Mouse (Mus musculus): ENCODE results near the gene Flvcr2.
"Not testable (repeated sequence)": the region's sequence is repeated elsewhere in the genome, so short reads cannot be mapped to it uniquely, and the experiment has no call there.

The Flvcr2 gene

DNA sequence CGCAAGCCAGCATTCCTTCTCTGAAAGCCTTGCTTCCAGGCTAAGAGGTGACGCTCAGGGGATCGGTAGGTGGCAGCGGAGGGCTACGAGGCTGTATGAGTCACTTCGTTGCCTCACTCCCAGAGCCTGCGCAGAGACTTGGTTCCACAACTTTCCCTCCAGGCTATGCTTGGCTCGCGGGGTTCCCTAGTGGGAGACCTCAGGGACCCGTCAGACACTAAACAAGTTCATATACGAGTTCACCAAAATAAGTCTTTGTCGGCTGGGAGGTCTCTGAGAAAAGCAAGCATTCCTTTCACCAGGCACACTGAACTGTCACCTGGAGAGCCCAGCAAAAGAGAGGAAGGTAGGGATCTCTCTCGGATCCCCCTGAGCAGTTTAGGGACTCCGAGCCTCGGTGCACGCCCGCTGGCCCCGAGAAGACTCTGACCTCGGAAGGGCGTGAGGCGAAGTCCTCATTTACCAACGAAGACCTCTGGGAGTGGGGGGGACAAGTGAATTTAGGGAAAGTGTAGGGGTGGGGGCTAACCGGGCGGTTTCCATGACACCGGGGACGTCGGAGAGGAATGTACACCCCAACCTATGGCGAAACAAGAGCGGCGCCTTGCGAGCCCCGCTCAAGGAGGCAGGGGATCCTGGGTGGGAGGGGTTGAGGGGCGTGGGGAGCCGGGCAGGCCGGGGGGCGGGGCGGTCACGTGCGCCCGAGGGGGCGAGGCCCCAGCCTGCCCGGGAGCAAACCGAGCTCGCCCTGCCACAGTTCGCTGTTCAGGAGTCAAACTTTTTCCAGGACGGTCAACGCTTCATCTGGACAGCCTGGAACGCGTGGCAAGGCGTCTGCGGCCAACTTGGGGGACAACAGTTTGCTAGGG lies at the start of gene Flvcr2:
TSS of gene Flvcr2 (plus strand) at position 713 of the 869 bp plus-strand sequence.
- in situ Hi-C loops (cut with MboI; ENCODE audit: low pct_unique_long_range_greater_than_20kb in 1 of 2, low sequenced_read_pairs in 2 of 2, unreplicated experiment in 1 of 2): loop anchor here (10.0 to 25.0 kb wide), 2 partner anchors 69 to 341 kb away; partner anchors contain the start of genes Ift43 (in 1 of the 2) and Tgfb3 (in 1 of the 2)

DNA sequence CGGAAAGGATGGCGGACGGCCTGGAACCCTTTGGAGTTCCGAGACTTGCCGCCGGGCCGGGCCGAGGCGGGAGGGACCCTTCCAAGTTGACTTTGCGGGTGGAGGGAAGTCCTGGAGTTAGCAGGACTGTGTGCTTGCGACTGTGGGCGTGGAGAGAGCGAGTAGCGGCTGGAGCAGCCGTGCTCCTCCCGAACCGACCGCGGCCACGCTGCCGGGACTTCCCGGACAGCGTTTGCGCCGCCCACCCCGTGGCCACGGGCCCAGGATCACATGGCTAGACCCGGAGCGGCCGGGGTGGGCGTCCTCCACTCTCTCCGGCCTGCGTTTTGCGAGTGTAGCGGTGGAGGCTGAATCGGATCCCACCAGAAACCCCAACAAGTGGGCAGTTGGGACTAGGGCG lies 48.2 kb upstream of the Flvcr2 start:
- in situ Hi-C loops (cut with MboI; ENCODE audit: low pct_unique_long_range_greater_than_20kb in 1 of 2, low sequenced_read_pairs in 2 of 2, unreplicated experiment in 1 of 2): not testable (repeated sequence)

- in situ Hi-C loops (cut with MboI; ENCODE audit: low pct_unique_long_range_greater_than_20kb in 1 of 2, low sequenced_read_pairs in 2 of 2, unreplicated experiment in 1 of 2): loop anchor here in 1 of 2 experiments (25.0 kb wide), 1 partner anchor 387 kb away; the partner anchor contains the start of genes Ift43 and Tgfb3
Measured at GRCm38 (mm10) chr12:85700191-85700841, 46.0 kb upstream of the Flvcr2 start.

- in situ Hi-C loops (cut with MboI; ENCODE audit: low pct_unique_long_range_greater_than_20kb in 1 of 2, low sequenced_read_pairs in 2 of 2, unreplicated experiment in 1 of 2): loop anchor here in 1 of 2 experiments (25.0 kb wide), 1 partner anchor 386 kb away; the partner anchor contains the start of genes Ift43 and Tgfb3
Measured at GRCm38 (mm10) chr12:85700842-85701223, 45.5 kb upstream of the Flvcr2 start.

DNA sequence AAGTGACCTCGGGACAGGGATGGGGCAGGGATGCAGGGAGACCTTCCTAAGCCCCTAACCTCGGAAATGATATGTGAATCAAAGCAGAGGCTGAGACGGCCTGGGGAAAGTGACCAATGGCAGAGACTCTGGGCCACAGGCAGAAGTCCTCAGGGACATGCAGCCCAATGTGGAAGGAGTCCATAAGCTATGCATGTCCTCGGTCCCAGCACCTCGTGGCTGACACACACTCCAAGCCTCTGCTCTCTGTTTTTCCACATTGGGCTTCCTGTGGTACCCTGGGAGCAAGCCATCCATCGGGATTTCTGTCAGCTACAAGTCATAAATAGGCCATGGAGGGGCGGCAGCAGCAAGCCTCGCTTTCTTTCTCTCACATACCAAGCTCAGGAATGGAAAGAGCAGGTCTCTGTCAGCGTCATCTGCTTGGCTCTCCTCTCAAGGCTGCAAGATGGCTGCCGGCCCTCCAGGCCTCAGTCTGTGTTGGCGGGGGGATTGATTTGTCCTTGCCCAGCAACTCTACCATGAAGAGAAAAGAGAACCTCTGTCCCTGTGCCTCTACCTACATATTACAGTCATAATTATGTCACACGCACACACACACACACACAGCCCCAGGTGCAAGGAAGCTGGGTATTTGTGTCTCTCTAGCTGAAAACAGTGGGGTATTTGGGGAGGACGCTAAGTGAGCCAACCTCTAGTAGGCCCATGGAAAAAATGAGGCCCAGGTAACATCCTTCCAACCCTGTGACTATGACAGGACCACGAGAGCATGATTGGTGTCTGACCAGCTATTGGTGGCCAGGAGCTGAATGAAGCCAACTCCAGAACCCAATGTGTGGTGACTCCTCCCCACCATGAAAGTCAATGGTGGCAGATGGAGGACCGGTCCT lies 43.9 kb upstream of the Flvcr2 start:
- in situ Hi-C loops (cut with MboI; ENCODE audit: low pct_unique_long_range_greater_than_20kb in 1 of 2, low sequenced_read_pairs in 2 of 2, unreplicated experiment in 1 of 2): loop anchor here in 1 of 2 experiments (25.0 kb wide), 1 partner anchor 385 kb away; the partner anchor contains the start of genes Ift43 and Tgfb3

DNA sequence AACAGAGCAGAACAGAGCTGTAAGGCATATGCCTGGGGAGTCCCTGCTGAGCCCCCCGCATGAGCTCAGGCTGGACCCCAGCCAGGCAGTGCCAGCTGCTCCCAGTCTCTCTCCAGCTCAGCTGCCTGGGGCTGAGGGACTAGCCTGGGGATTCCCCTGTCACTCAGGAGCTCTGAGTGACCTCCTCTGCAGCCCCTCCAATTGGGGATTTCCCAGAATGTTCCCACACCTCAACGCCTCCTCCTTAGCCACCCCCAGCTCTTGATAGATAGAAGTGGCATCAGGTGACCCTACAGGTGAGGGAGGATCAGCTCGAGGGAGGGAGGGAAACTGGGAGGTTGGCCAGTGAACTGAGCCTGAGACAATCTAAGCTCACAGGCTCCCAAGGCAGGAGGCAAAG lies 42.8 kb upstream of the Flvcr2 start:
- in situ Hi-C loops (cut with MboI; ENCODE audit: low pct_unique_long_range_greater_than_20kb in 1 of 2, low sequenced_read_pairs in 2 of 2, unreplicated experiment in 1 of 2): loop anchor here in 1 of 2 experiments (25.0 kb wide), 1 partner anchor 384 kb away; the partner anchor contains the start of genes Ift43 and Tgfb3

GRCm38 (mm10) chr12:85704566-85704965 lies 41.8 kb upstream of the Flvcr2 start:
- in situ Hi-C loops (cut with MboI; ENCODE audit: low pct_unique_long_range_greater_than_20kb in 1 of 2, low sequenced_read_pairs in 2 of 2, unreplicated experiment in 1 of 2): loop anchor here in 1 of 2 experiments (25.0 kb wide), 1 partner anchor 383 kb away; the partner anchor contains the start of genes Ift43 and Tgfb3

GRCm38 (mm10) chr12:85705002-85705830 lies 41.1 kb upstream of the Flvcr2 start:
- in situ Hi-C loops (cut with MboI; ENCODE audit: low pct_unique_long_range_greater_than_20kb in 1 of 2, low sequenced_read_pairs in 2 of 2, unreplicated experiment in 1 of 2): loop anchor here in 1 of 2 experiments (25.0 kb wide), 1 partner anchor 382 kb away; the partner anchor contains the start of genes Ift43 and Tgfb3

DNA sequence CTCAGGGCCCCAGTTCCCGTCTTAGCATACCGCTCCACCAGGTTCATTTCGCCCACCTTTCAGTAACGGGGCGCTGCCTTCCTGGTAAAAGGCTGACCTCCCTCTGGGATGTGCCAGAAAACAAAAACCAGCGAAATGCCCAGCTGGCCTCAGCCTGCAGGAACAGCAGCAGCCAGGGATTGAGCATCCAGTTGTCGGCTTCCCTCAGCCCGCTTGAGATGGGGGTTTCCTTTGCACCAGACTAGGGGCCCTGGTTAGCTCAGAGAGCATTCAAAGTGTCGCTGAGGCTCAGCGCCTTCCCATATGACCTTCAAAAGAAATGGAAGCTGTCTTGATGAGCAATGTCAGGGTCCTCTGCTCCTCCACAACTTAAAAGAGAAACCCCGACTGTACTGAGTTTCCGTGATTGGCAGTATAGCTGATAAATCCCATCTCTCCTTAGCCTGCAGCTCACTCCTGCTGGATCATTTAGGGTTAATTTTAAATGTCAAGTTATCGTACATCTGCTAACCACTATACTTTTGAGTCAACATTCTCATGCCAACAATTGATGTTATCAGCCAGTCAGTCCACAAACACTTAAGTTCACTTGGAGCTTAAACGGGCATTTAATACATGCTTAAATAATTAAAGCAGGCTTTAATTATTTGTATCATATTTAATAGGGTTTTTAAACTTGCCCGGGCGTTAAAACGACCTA lies 40.4 kb upstream of the Flvcr2 start:
- in situ Hi-C loops (cut with MboI; ENCODE audit: low pct_unique_long_range_greater_than_20kb in 1 of 2, low sequenced_read_pairs in 2 of 2, unreplicated experiment in 1 of 2): loop anchor here in 1 of 2 experiments (25.0 kb wide), 1 partner anchor 381 kb away; the partner anchor contains the start of genes Ift43 and Tgfb3

GRCm38 (mm10) chr12:85706906-85707305 lies 39.4 kb upstream of the Flvcr2 start:
- in situ Hi-C loops (cut with MboI; ENCODE audit: low pct_unique_long_range_greater_than_20kb in 1 of 2, low sequenced_read_pairs in 2 of 2, unreplicated experiment in 1 of 2): loop anchor here in 1 of 2 experiments (25.0 kb wide), 1 partner anchor 380 kb away; the partner anchor contains the start of genes Ift43 and Tgfb3

- in situ Hi-C loops (cut with MboI; ENCODE audit: low pct_unique_long_range_greater_than_20kb in 1 of 2, low sequenced_read_pairs in 2 of 2, unreplicated experiment in 1 of 2): loop anchor here in 1 of 2 experiments (25.0 kb wide), 1 partner anchor 380 kb away; the partner anchor contains the start of genes Ift43 and Tgfb3
Measured at GRCm38 (mm10) chr12:85707391-85707790, 38.9 kb upstream of the Flvcr2 start.

DNA sequence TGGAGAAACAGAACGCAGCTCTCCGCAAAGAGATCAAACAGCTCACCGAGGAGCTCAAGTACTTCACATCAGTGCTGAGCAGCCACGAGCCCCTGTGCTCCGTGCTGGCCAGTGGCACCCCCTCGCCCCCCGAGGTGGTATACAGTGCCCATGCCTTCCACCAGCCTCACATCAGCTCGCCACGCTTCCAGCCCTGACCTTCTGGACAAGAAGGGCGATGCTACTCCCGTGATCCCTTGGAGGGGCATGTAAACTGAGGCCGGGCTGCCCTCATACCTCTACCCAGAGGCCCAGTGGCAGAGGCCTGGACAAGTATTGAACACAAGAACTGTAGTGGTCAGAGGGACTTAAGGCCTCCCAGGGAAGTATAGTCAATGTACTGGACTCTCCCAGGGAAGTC lies 37.8 kb upstream of the Flvcr2 start:
- in situ Hi-C loops (cut with MboI; ENCODE audit: low pct_unique_long_range_greater_than_20kb in 1 of 2, low sequenced_read_pairs in 2 of 2, unreplicated experiment in 1 of 2): loop anchor here in 1 of 2 experiments (25.0 kb wide), 1 partner anchor 379 kb away; the partner anchor contains the start of genes Ift43 and Tgfb3

- in situ Hi-C loops (cut with MboI; ENCODE audit: low pct_unique_long_range_greater_than_20kb in 1 of 2, low sequenced_read_pairs in 2 of 2, unreplicated experiment in 1 of 2): loop anchor here in 1 of 2 experiments (25.0 kb wide), 1 partner anchor 377 kb away; the partner anchor contains the start of genes Ift43 and Tgfb3
Measured at GRCm38 (mm10) chr12:85710695-85711094, 35.6 kb upstream of the Flvcr2 start.

DNA sequence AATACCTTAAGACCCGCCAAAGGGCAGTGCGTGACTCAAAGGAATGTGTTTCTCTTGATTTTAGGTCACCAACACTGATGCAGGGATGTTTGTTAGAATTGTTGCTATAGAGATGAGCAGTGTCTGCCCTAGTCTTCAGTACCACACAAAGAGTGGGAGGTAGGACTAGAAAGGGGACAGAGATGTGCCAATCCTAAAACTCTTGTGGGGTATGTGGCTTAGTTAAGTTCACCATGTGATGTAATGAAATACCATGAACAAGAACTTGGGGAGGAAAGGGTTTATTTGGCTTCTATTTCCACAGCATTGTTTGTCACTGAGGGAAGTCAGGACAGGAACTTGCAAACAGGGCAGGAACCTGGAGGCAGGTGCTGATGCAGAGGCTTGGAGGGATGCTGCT lies 33.8 kb upstream of the Flvcr2 start:
- in situ Hi-C loops (cut with MboI; ENCODE audit: low pct_unique_long_range_greater_than_20kb in 1 of 2, low sequenced_read_pairs in 2 of 2, unreplicated experiment in 1 of 2): loop anchor here in 1 of 2 experiments (25.0 kb wide), 1 partner anchor 375 kb away; the partner anchor contains the start of genes Ift43 and Tgfb3

DNA sequence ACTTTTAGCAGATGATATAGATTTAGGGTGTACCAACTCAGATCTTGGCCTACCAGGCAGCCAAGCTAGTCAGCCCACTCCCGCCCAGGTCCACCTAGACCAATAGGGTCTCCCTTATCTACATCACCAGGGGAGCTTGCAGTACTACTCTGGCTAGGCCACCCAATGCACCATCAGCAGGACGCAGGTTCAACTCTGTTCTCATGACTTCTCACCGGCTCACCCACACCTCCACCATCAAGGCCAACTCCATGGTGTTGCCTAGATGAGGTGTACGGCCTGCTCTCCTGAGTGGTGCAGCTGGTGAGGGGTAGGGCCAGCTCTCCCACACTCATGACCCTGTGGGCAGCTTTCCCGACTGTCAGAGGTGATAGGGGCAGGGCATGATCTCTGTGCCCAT lies 32.2 kb upstream of the Flvcr2 start:
- in situ Hi-C loops (cut with MboI; ENCODE audit: low pct_unique_long_range_greater_than_20kb in 1 of 2, low sequenced_read_pairs in 2 of 2, unreplicated experiment in 1 of 2): loop anchor here in 1 of 2 experiments (25.0 kb wide), 1 partner anchor 373 kb away; the partner anchor contains the start of genes Ift43 and Tgfb3

- in situ Hi-C loops (cut with MboI; ENCODE audit: low pct_unique_long_range_greater_than_20kb in 1 of 2, low sequenced_read_pairs in 2 of 2, unreplicated experiment in 1 of 2): loop anchor here in 1 of 2 experiments (25.0 kb wide), 1 partner anchor 362 kb away; the partner anchor contains the start of genes Ift43 and Tgfb3
Measured at GRCm38 (mm10) chr12:85725306-85725705, 21.0 kb upstream of the Flvcr2 start.
